In the genomic region with DNA sequence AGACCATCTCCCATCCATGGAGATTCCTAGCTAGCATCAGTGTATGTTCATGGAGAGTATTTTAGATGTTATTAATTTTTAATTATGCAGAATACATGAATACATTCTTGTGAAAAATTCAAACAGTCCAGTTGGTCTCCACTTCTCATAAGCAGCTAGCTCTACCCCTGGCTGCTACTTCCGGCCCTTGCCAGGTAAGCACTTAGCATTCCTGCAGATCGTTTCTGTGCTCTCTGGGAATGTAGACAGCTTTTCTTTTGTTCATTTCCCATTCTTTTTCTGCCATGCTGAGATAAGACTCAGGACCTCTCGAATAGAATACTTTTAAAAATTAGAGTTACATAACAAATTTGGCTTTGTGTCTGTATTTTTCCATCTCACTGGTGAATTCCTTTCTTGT, we compare ENCODE assay signal across 25 mouse cellular contexts. TPM values are rescaled to one million over a fixed set of nuclear protein-coding genes. Genes with fewer than 3 reads are reported as not detected.
"Had no signal": no experiment of that assay in that cellular context is flagged by ENCODE, and none has a peak within 500 bp of the region (broad histone marks: within the 10 kb centered on the region; RNA-seq: fewer than 3 reads in every experiment).

No protein-coding gene starts in this region.

- H3K27ac ChIP-seq: gastrocnemius, adult 2 months; heart, embryonic 10.5 days; hindbrain, embryonic 10.5 days; hindbrain, embryonic 12.5 days; hindbrain, embryonic 14.5 days; intestine, embryonic 15.5 days; layer of hippocampus, adult 2 months; left cerebral cortex, adult 2 months; limb, embryonic 10.5 days; limb, embryonic 12.5 days had no signal

- H3K9ac ChIP-seq: heart, embryonic 12.5 days; hindbrain, embryonic 12.5 days; hindbrain, embryonic 14.5 days; intestine, embryonic 15.5 days; limb, embryonic 12.5 days had no signal

- H3K9me3 ChIP-seq: heart, embryonic 10.5 days; heart, embryonic 12.5 days; hindbrain, embryonic 10.5 days; hindbrain, embryonic 12.5 days; intestine, embryonic 15.5 days; limb, embryonic 10.5 days; limb, embryonic 12.5 days had no signal

- H3K4me1 ChIP-seq: heart, embryonic 10.5 days; hindbrain, embryonic 10.5 days; hindbrain, embryonic 12.5 days; intestine, embryonic 15.5 days; limb, embryonic 10.5 days had no signal

- ATAC-seq: hindbrain, embryonic 16.5 days; inflammation-experienced regulatory T-cells, adult 6 months; intestine, embryonic 15.5 days; intestine, postnatal 0 days had no signal

- H3K4me3 ChIP-seq: gastrocnemius, adult 2 months; heart, embryonic 10.5 days; heart, embryonic 12.5 days; hindbrain, embryonic 10.5 days; hindbrain, embryonic 12.5 days; intestine, embryonic 15.5 days; layer of hippocampus, adult 2 months; left cerebral cortex, adult 2 months; limb, embryonic 10.5 days; limb, embryonic 12.5 days had no signal

- DNase-seq: gastrocnemius, adult 2 months; gastrocnemius, postnatal 10 days; gastrocnemius, postnatal 25 days; heart, adult 18-20 months; heart, postnatal 10 days; heart, postnatal 4 days; kidney, adult 18-20 months; kidney, adult 8-10 months; kidney, postnatal 10 days; kidney, postnatal 25 days; kidney, postnatal 4 days had no signal

- H3K27me3 ChIP-seq: heart, embryonic 12.5 days; hindbrain, embryonic 12.5 days; intestine, embryonic 15.5 days; limb, embryonic 12.5 days had no signal

- H3K4me2 ChIP-seq: heart, embryonic 12.5 days; hindbrain, embryonic 12.5 days; hindbrain, embryonic 14.5 days; intestine, embryonic 15.5 days; limb, embryonic 12.5 days had no signal

- H3K36me3 ChIP-seq: heart, embryonic 10.5 days; heart, embryonic 12.5 days; hindbrain, embryonic 10.5 days; hindbrain, embryonic 12.5 days; intestine, embryonic 15.5 days; limb, embryonic 10.5 days; limb, embryonic 12.5 days had no signal

RNA-seq across cellular contexts. Expression of a gene that starts 51.6 kb away (rescaled TPM):
- total RNA-seq: granulocyte monocyte progenitor cell, adult 5-6 weeks had no signal
